ENCODE assay signal across 15 mouse cellular contexts in genomic region chr19:11293616-11294015, GRCm38 (mm10). TPM values are rescaled to one million over a fixed set of nuclear protein-coding genes. Genes with fewer than 3 reads are reported as not detected.
DNase-seq lines count a peak whose midpoint lies in the region; ATAC-seq and TF ChIP-seq lines count a peak whose summit lies in the region.
"Not testable (repeated sequence)": the region's sequence is repeated elsewhere in the genome, so short reads cannot be mapped to it uniquely, and the experiment has no call there.
"Had no signal": no experiment of that assay in that cellular context is flagged by ENCODE, and none has a peak within 500 bp of the region (broad histone marks: within the 10 kb centered on the region; RNA-seq: fewer than 3 reads in every experiment).

No protein-coding gene starts in this region.

- not testable (repeated sequence) for H3K9ac ChIP-seq in embryonic facial prominence, embryonic 13.5 days; hindbrain, embryonic 12.5 days; kidney, embryonic 15.5 days; liver, embryonic 14.5 days (replicated peaks); midbrain, embryonic 13.5 days (replicated peaks); stomach, embryonic 14.5 days (replicated peaks; ENCODE audit: low read depth, low read length)

- not testable (repeated sequence) for H3K27me3 ChIP-seq in E14TG2a.4 (ENCODE audit: insufficient read depth, low read length); embryonic facial prominence, embryonic 13.5 days; hindbrain, embryonic 12.5 days; kidney, embryonic 15.5 days; liver, embryonic 14.5 days (ENCODE audit: control insufficient read depth, insufficient read depth, low read length); midbrain, embryonic 13.5 days; stomach, embryonic 14.5 days (ENCODE audit: control insufficient read depth, insufficient read depth, low read length)

- H3K4me2 ChIP-seq in embryonic facial prominence, embryonic 13.5 days: peak overlapping the region; percentile 61
- peak overlapping the region; percentile 50 for H3K4me2 ChIP-seq in hindbrain, embryonic 12.5 days (replicated peaks)
- H3K4me2 ChIP-seq in kidney, embryonic 15.5 days: peak overlapping the region; percentile 58
- H3K4me2 ChIP-seq in liver, embryonic 14.5 days (ENCODE audit: low read depth): peak overlapping the region; percentile 54
- H3K4me2 ChIP-seq in midbrain, embryonic 13.5 days (replicated peaks): peak overlapping the region; percentile 54
- H3K4me2 ChIP-seq in stomach, embryonic 14.5 days (replicated peaks; ENCODE audit: low read depth, low read length): peak overlapping the region; percentile 43; the same call in 1 of the 2 replicates

- not testable (repeated sequence) for H3K9me3 ChIP-seq in E14TG2a.4 (ENCODE audit: low read length); embryonic facial prominence, embryonic 13.5 days; hindbrain, embryonic 12.5 days (replicated peaks); kidney, embryonic 15.5 days (replicated peaks); liver, embryonic 14.5 days (ENCODE audit: control insufficient read depth, low read length); midbrain, embryonic 13.5 days; stomach, embryonic 14.5 days (ENCODE audit: control insufficient read depth, low read depth, low read length)

- intact Hi-C loops in gastrocnemius, adult 2 months (cut with DNase I): not testable (repeated sequence)

- not testable (repeated sequence) for H3K27ac ChIP-seq in embryonic facial prominence, embryonic 13.5 days; hindbrain, embryonic 12.5 days; kidney, embryonic 15.5 days; liver, embryonic 14.5 days; midbrain, embryonic 13.5 days; stomach, embryonic 14.5 days (ENCODE audit: low read length)
- H3K27ac ChIP-seq in gastrocnemius, adult 2 months: peak overlapping the region; percentile 70

- ATAC-seq in embryonic facial prominence, embryonic 13.5 days (ENCODE audit: insufficient number of reproducible peaks, insufficient read depth, low FRiP score, low TSS enrichment, low read depth); hindbrain, embryonic 12.5 days (ENCODE audit: low FRiP score); kidney, embryonic 15.5 days (replicated peaks; ENCODE audit: low FRiP score); liver, embryonic 14.5 days (ENCODE audit: insufficient read depth); midbrain, embryonic 13.5 days; stomach, embryonic 14.5 days (ENCODE audit: insufficient number of reproducible peaks, insufficient read depth, low FRiP score, low read depth): not testable (repeated sequence)

- 9% methylated on average over 3 of the region's 3 CpGs for whole genome bisulfite sequencing in embryonic facial prominence, embryonic 13.5 days
- WGBS in hindbrain, embryonic 12.5 days: 11% methylated on average over 3 of the region's 3 CpGs
- 7% methylated on average over 3 of the region's 3 CpGs for WGBS in kidney, embryonic 15.5 days
- 22% methylated on average over 3 of the region's 3 CpGs for WGBS in liver, embryonic 14.5 days (ENCODE audit: insufficient replicate concordance)
- 13% methylated on average over 3 of the region's 3 CpGs for WGBS in midbrain, embryonic 13.5 days
- 1% methylated on average over 3 of the region's 3 CpGs for WGBS in stomach, embryonic 14.5 days

- not testable (repeated sequence) for H3K36me3 ChIP-seq in E14TG2a.4 (ENCODE audit: insufficient read depth, low read length); embryonic facial prominence, embryonic 13.5 days; hindbrain, embryonic 12.5 days; kidney, embryonic 15.5 days; liver, embryonic 14.5 days (replicated peaks; ENCODE audit: control insufficient read depth, insufficient read depth, low read depth); midbrain, embryonic 13.5 days; stomach, embryonic 14.5 days (ENCODE audit: control insufficient read depth, insufficient read depth, low read length)

- not testable (repeated sequence) for TF ChIP-seq EP300 in liver, embryonic 14.5 days (IDR thresholded peaks at IDR 0.05; ENCODE audit: low read depth)

- H3K4me1 ChIP-seq in E14TG2a.4 (replicated peaks; ENCODE audit: low read depth, low read length): peaks cover 19% of the 10 kb centered on the region
- H3K4me1 ChIP-seq in embryonic facial prominence, embryonic 13.5 days; hindbrain, embryonic 12.5 days; kidney, embryonic 15.5 days; liver, embryonic 14.5 days (replicated peaks; ENCODE audit: control insufficient read depth in 2 of 2, insufficient read depth in 2 of 2, low read length in 1 of 2); midbrain, embryonic 13.5 days (replicated peaks); stomach, embryonic 14.5 days (ENCODE audit: control insufficient read depth, insufficient read depth, low read length): not testable (repeated sequence)

- DNase-seq in gastrocnemius, adult 2 months; liver, embryonic 14.5 days (ENCODE audit: low read depth in 3 of 3, low spot score in 3 of 3): not testable (repeated sequence)

- peak overlapping the region; percentile 83 for H3K4me3 ChIP-seq in E14TG2a.4 (replicated peaks; ENCODE audit: low read length)
- H3K4me3 ChIP-seq in embryonic facial prominence, embryonic 13.5 days: peak overlapping the region; percentile 45
- peak overlapping the region; percentile 67 for H3K4me3 ChIP-seq in gastrocnemius, adult 2 months
- H3K4me3 ChIP-seq in hindbrain, embryonic 12.5 days: peak overlapping the region; percentile 29; the same call in 1 of the 2 replicates
- peak overlapping the region; percentile 43 for H3K4me3 ChIP-seq in kidney, embryonic 15.5 days (replicated peaks)
- H3K4me3 ChIP-seq in liver, embryonic 14.5 days (ENCODE audit: insufficient read depth in 1 of 2, low read depth in 2 of 2, low read length in 2 of 2); stomach, embryonic 14.5 days (ENCODE audit: low read depth, low read length): not testable (repeated sequence)
- H3K4me3 ChIP-seq in midbrain, embryonic 13.5 days (replicated peaks): peak overlapping the region; percentile 38

- TF ChIP-seq CTCF in E14TG2a.4 (conservative IDR thresholded peaks at IDR 0.05; ENCODE audit: low read length); gastrocnemius, adult 2 months (IDR thresholded peaks at IDR 0.05); liver, embryonic 14.5 days (IDR thresholded peaks at IDR 0.05; ENCODE audit: low read depth): not testable (repeated sequence)

RNA-seq across cellular contexts. Expression of gene Ms4a5, which starts 9.9 kb away (rescaled TPM):
- polyA plus RNA-seq in embryonic facial prominence, embryonic 13.5 days (2015; fragmentation: Nextera tagmentation; extraction: Ambion mirVana): not detected in 2 replicates
- not detected for total RNA-seq in gastrocnemius, adult 2 months (2021)
- polyA plus RNA-seq in hindbrain, embryonic 12.5 days (2016; fragmentation: Nextera tagmentation; extraction: Ambion mirVana): not detected in 2 replicates
- polyA plus RNA-seq in kidney, embryonic 15.5 days (2015; fragmentation: Nextera tagmentation; extraction: Ambion mirVana): not detected in 2 replicates
- polyA plus RNA-seq in liver, embryonic 14.5 days (2012; rRNA removed): not detected in 2 replicates
- polyA plus RNA-seq in liver, embryonic 14.5 days (2014; fragmentation: Nextera tagmentation; extraction: Ambion mirVana): not detected in 2 replicates
- not detected in 2 replicates for polyA plus RNA-seq in midbrain, embryonic 13.5 days (2015; fragmentation: Nextera tagmentation; extraction: Ambion mirVana)
- not detected in 2 replicates for polyA plus RNA-seq in stomach, embryonic 14.5 days (2014; fragmentation: Nextera tagmentation; extraction: Ambion mirVana)
- total RNA-seq: adrenal gland, adult 18-20 months; gastrocnemius, postnatal 36 days; heart, postnatal 25 days; left cerebral cortex, postnatal 14 days; midbrain, postnatal 0 days had no signal
- polyA plus RNA-seq: brain, embryonic 14.5 days; cerebellum, adult 2 months; midbrain, postnatal 0 days had no signal

RNA-seq across cellular contexts. Expression of gene Ms4a14, which starts 20.6 kb away (rescaled TPM):
- polyA plus RNA-seq in embryonic facial prominence, embryonic 13.5 days (2015; fragmentation: Nextera tagmentation; extraction: Ambion mirVana): not detected in 2 replicates
- not detected for total RNA-seq in gastrocnemius, adult 2 months (2021)
- not detected in 2 replicates for polyA plus RNA-seq in hindbrain, embryonic 12.5 days (2016; fragmentation: Nextera tagmentation; extraction: Ambion mirVana)
- 0.06 TPM in 2 replicates for polyA plus RNA-seq in kidney, embryonic 15.5 days (2015; fragmentation: Nextera tagmentation; extraction: Ambion mirVana)
- polyA plus RNA-seq in liver, embryonic 14.5 days (2012; rRNA removed): 0.02 TPM in 2 replicates
- polyA plus RNA-seq in liver, embryonic 14.5 days (2014; fragmentation: Nextera tagmentation; extraction: Ambion mirVana): not detected in 2 replicates
- not detected in 2 replicates for polyA plus RNA-seq in midbrain, embryonic 13.5 days (2015; fragmentation: Nextera tagmentation; extraction: Ambion mirVana)
- 0.08 TPM in 1 of 2 replicates, not detected in the other for polyA plus RNA-seq in stomach, embryonic 14.5 days (2014; fragmentation: Nextera tagmentation; extraction: Ambion mirVana)
- total RNA-seq: left cerebral cortex, postnatal 14 days had no signal

RNA-seq across cellular contexts. Expression of gene Ms4a1, which starts 27.6 kb away (rescaled TPM):
- not detected in 2 replicates for polyA plus RNA-seq in embryonic facial prominence, embryonic 13.5 days (2015; fragmentation: Nextera tagmentation; extraction: Ambion mirVana)
- total RNA-seq in gastrocnemius, adult 2 months (2021): not detected
- not detected in 2 replicates for polyA plus RNA-seq in hindbrain, embryonic 12.5 days (2016; fragmentation: Nextera tagmentation; extraction: Ambion mirVana)
- not detected in 2 replicates for polyA plus RNA-seq in kidney, embryonic 15.5 days (2015; fragmentation: Nextera tagmentation; extraction: Ambion mirVana)
- polyA plus RNA-seq in liver, embryonic 14.5 days (2012; rRNA removed): not detected in 2 replicates
- not detected in 2 replicates for polyA plus RNA-seq in liver, embryonic 14.5 days (2014; fragmentation: Nextera tagmentation; extraction: Ambion mirVana)
- polyA plus RNA-seq in midbrain, embryonic 13.5 days (2015; fragmentation: Nextera tagmentation; extraction: Ambion mirVana): not detected in 2 replicates
- polyA plus RNA-seq in stomach, embryonic 14.5 days (2014; fragmentation: Nextera tagmentation; extraction: Ambion mirVana): 0.12 TPM in 1 of 2 replicates, not detected in the other
- total RNA-seq: gastrocnemius, postnatal 36 days; midbrain, postnatal 0 days had no signal
- polyA plus RNA-seq: brain, embryonic 14.5 days; midbrain, postnatal 0 days had no signal

RNA-seq across cellular contexts. Expression of gene Ms4a7, which starts 42.3 kb away (rescaled TPM):
- polyA plus RNA-seq in embryonic facial prominence, embryonic 13.5 days (2015; fragmentation: Nextera tagmentation; extraction: Ambion mirVana): 3.2 and 3.5 TPM in 2 replicates
- under 1 TPM; 0.17 to 0.23 TPM for total RNA-seq in gastrocnemius, adult 2 months (2021)
- polyA plus RNA-seq in hindbrain, embryonic 12.5 days (2016; fragmentation: Nextera tagmentation; extraction: Ambion mirVana): 2.6 and 3.7 TPM in 2 replicates
- 5.1 TPM in 2 replicates for polyA plus RNA-seq in kidney, embryonic 15.5 days (2015; fragmentation: Nextera tagmentation; extraction: Ambion mirVana)
- polyA plus RNA-seq in liver, embryonic 14.5 days (2012; rRNA removed): 0.48 and 0.61 TPM in 2 replicates
- polyA plus RNA-seq in liver, embryonic 14.5 days (2014; fragmentation: Nextera tagmentation; extraction: Ambion mirVana): 0.75 and 1.4 TPM in 2 replicates
- 2.6 and 3.6 TPM in 2 replicates for polyA plus RNA-seq in midbrain, embryonic 13.5 days (2015; fragmentation: Nextera tagmentation; extraction: Ambion mirVana)
- 6.0 and 6.7 TPM in 2 replicates for polyA plus RNA-seq in stomach, embryonic 14.5 days (2014; fragmentation: Nextera tagmentation; extraction: Ambion mirVana)
